Mouse (Mus musculus) megakaryocyte-erythroid progenitor cell, adult 5-6 weeks (primary cell): ENCODE data around the gene Cyfip2. TPM values are rescaled to one million over a fixed set of nuclear protein-coding genes. Genes with fewer than 3 reads are reported as not detected.

Source experiments
- ATAC-seq: replicated peaks from 2 replicates; pipeline ENCODE4 v1.8.0; 2016; ENCODE audit warnings: mild to moderate bottlenecking, inconsistent platforms; ENCODE audit not compliant: severe bottlenecking, poor library complexity, low FRiP score, low TSS enrichment
- total RNA-seq, 2 experiments: library from RNA; stranded (forward) in 1 of 2; stranded (reverse) in 1 of 2; fragments of 200-1000, 215-1000 nt in 1 of 2; fragments of >200 nt in 1 of 2; fragmentation: Nextera tagmentation in 1 of 2; gene quantifications; 2 replicates each; pipeline ENCODE4 v1.2.3; 2014 to 2017

Cyfip2 gene
- total RNA-seq, 2 experiments from 2014 or later: 36.6 to 56.1 TPM

GRCm38 (mm10) chr11:46245926-46246325 lies 66.7 kb downstream of the Cyfip2 start:
- no peak for ATAC-seq

DNA sequence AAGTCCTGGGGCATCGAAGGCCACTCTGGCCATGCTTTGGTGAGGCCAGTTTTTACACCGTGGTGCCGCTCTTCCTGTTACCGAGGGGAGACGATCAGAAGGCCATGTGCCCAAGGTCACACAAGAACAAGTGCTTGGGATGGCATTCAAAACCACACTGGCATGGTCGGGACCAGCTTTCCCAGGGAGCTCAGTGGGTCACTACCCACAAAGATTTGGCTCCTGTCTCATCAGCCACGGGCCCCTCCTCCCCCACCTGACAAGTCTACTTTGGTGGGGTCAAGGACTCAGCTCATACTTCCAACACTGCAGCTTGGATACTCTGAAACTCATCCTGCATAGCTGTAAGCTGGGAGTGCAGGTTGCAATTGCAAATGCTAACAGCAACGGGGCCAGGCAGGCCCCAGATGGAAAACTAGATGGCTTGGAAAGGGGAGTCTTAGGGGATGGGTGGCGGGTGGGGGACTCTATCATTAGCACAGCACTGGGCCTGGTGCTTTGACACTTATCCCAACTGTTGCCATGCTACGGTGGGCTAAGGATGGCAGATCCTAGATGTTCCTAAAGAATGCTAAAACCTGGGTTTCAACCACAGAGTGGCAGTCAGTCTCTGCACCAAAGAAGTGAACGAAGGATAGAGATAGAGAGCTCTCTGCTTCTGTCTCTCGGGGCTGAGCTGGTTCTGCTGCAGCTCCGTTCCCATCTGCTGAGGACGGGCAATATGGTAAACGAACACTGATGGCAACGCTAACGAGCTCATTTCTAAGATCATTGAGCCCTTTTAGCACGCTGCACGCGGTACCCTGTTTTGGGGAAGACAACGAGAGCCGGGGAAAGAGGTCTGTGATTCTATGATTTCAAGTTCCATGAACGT lies 67.7 kb downstream of the Cyfip2 start:
- ATAC-seq: no peak

DNA sequence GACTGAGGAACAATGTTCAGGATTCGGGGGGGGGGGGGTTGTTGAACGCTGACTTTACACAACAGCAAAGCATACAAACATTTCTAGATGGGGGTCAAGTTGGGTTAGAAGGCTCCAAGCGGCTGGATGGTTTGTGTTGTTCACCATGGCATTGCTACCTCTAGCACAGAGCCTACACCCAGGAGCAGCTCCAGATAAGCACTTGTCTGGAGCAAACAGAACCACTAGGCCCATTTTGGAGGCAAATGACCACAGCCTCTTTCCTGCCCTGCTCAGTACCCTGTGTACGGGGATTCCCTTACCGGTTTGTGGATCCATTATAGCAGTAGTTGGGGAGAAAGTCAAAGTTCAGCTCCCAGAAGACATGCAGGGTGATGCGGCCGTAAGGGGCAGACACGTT lies 70.7 kb downstream of the Cyfip2 start:
- ATAC-seq: no peak

- ATAC-seq: peak; percentile 92
These were observed 71.4 kb downstream of the Cyfip2 start for GRCm38 (mm10) chr11:46241150-46241673.

DNA sequence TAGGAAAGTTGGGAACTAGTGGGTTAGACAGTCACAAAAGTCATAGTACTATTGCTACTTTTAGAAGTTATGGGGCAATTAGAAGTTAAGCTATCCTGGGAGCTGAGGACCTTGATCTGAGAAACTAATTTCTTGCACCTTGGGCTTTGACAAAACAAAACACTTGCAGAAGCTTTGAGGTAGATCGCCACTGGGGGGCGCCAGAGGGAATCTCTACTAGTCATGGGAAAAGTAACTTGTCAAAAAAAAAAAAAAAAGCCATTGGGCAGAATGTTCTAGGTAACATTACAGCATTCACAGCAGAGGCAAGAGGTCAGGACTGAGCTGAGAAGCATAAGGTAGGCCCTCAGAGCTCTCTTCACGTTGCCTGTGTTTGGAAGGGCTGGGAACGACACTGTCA lies 75.7 kb downstream of the Cyfip2 start:
- no peak for ATAC-seq

GRCm38 (mm10) chr11:46235334-46235733 lies 77.3 kb downstream of the Cyfip2 start, which contains the start of gene Fndc9:
Gene Fndc9, plus strand, starts transcription at chr11:46235531.
- no peak for ATAC-seq

DNA sequence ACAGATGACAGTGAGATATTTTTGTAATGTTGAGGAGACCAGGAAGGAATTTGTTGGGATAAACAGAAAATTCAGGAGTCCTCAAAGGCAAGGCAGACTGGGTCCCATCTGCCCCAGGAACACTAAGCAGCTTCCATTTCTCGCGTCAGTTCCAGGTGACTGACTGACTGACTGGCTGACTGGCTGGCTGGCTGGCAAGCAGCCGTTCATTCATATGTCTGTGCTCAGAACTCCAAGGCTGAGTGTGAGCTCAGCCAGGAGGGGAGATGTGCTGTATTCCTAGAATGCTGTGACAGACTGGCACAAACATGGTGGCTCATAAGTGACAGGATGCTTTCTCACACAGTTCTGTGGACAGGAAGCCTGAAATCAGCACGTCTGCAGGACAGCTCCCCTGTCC lies 78.7 kb downstream of the Cyfip2 start:
- ATAC-seq: no peak

- ATAC-seq: no peak
These were observed 79.9 kb downstream of the Cyfip2 start for GRCm38 (mm10) chr11:46232803-46233202.

DNA sequence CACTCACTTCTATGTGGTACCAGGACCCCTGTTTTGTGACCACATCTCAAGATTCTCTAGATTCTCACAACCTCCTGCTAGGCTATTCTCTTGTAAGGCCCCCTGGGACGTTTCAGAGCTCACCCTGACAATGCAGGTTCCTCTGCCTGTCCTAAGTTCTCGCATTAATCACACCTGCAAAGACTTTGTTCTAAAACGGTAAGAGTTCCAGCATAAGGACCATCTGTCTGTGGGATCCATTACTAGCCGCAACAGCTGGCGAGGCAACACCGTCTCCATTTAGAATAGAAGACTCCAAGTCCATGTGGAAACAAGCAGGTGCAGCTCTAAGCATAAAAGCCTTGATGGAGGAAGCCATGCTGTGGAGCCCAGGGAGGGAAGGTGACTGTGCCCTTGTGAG lies 82.5 kb downstream of the Cyfip2 start:
- no peak for ATAC-seq

DNA sequence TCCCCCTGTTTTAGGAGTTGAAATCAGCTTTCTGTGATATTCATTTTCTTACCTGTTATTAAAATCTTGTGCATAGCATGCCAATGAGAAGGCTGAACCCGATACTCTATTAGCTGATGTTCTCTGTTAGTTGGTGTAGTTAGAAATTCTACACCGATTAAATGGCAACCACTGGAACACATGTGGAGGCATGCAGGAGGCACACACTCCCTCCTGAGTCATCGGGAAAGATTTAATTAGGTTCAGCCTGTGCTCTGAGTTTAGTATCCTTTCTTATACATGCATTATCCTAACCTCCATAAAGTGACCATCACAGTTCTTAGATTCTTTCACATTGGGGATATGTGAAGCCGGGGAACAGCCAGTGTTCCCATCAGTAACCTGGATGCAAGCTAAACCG lies 87.3 kb downstream of the Cyfip2 start:
- ATAC-seq: no peak

- ATAC-seq: no peak
These were observed 89.1 kb downstream of the Cyfip2 start for GRCm38 (mm10) chr11:46223575-46223974.

DNA sequence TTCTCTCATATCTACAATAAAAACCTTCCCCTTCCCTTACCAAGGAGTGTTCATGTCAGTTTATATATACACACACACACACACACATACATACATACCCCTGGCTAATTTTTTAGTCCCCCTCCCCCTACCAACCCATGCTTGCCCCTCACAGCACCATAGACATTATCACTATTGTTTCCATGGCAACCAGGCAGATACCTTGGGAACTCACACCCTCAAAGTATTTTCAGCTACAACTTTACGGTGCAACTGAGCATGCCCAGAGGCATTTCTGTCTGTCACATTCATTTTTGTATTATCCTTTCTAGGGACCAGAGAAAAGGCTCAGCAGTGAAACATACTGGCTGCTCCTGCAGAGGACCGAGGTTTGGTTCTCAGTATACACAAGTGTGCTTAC lies 92.4 kb downstream of the Cyfip2 start:
- ATAC-seq: no peak

GRCm38 (mm10) chr11:46219380-46219779 lies 93.3 kb downstream of the Cyfip2 start:
- ATAC-seq: no peak

DNA sequence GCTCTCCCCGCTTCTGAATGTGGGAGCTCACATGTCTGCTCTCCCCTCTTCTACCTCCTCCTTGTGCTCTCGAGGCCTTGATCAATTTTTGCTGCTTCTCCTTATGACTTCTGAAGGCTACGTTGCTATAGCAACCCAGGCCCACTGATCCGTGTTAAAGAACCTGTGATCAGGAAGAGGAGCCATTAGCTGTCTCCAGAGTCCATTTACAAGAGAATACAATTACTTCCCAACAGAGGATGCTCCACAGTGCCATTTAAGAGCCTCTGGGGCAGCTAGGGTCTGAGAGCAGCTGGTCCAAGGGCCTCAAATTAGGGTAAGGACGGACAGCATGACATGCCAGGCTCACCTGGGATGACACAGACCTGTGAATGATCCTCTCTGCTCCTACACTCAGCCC lies 94.1 kb downstream of the Cyfip2 start:
- no peak for ATAC-seq

- no peak for ATAC-seq
These were observed 95.0 kb downstream of the Cyfip2 start for GRCm38 (mm10) chr11:46217686-46218085.

DNA sequence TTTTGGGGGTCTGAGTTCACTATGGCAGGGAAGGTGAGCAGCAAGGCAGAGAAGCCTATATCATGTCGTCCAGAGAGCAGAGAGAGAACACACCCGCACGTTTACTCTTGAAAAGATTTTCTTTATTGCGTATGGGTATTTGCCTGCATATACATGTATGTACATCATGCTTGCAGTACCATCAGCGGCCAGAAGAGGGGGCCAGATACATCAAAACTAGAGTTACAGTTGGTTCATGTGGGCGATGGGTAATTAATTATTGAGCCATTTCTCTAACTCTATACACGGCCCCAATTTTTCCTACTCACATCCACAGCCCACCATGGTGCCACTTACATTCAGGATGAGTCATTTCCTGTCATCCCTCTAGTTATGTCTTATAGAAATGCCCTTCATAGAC lies 96.0 kb downstream of the Cyfip2 start:
- ATAC-seq: no peak

DNA sequence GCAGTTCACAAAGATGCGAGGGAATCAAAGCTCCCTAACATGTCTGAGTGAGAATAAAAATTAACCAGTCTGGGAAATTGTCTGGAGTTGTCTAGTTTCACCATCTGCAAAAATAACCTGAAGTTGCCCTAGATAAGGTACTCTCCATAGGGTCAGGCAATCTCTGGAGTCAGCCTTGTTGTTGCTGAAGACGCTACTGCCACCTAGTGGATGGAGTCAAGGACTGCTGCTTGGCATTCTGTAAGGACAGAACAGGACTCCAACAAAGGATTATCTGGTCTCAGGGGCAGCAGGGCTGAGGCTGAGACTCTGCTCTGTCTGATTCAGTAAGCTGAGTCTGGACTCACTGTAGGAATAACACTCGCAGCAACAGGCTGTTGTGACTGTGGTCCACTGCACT lies 97.3 kb downstream of the Cyfip2 start:
- ATAC-seq: peak; percentile 85

DNA sequence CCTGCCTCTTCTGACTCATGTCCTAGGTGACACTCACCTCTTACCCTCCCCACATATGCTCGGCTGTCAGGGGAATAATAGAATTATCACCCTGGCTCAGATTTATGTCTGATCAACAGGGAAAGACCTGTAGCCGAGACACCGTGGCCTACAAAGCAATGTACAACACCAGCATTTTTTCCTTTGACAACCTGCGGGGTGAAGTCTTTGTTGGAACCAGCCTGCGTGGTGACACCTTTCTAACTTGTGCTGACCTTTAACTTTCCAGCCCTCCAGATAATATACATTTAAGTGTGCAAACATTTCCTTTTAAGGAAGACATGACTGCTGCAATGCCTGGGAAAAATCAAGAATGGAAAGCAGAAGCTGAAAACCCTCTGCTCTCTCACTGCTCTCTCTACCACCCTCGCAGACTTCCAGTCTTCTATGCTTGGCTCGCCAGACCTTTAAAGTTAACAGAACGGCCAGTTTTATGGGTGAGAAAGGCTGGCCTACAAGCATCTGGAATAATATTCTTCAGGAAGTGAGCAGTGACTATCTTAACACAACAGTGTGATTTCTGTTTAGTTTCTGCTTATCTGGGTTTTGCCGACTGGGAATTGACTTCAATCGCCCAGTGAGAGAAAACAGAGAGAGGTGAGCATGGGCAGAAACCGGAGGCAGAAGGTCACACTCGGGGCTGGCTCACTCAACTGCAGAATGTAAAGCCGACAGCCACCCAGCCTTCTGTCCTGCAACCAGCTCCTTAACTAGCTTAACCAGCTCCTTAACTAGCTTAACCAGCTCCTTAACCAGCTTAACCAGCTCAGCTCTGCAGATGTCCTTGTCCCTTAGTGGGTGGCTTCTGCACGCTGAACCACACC lies 98.1 kb downstream of the Cyfip2 start:
- no peak for ATAC-seq

DNA sequence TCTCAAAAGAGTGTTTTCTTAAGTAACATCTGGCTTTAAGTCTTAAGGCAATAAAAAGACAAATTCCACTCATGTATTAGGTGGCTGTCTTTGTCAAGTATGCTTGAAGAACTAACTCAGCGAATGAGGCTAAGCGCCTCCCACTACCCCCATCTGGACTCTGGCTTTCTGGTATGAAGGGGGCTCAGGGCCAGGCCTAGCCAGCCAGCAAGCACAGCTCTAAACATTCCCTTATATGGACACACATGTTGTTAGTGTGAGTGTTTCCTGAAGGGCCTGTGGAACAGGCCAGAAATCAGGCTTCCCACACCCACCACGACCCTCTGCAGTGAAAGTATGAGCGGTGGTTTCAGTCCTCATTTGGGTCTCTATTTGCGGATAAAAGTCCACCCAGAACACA lies 98.8 kb downstream of the Cyfip2 start:
- ATAC-seq: no peak

GRCm38 (mm10) chr11:46211858-46212257 lies 100.8 kb downstream of the Cyfip2 start:
- no peak for ATAC-seq
